Mouse (Mus musculus): ENCODE data around the gene Gnpnat1. TPM values are rescaled to one million over a fixed set of nuclear protein-coding genes. Genes with fewer than 3 reads are reported as not detected.

Gene Gnpnat1
- polyA plus RNA-seq, 1 experiment from 2014 or later: 45.4 TPM

DNA sequence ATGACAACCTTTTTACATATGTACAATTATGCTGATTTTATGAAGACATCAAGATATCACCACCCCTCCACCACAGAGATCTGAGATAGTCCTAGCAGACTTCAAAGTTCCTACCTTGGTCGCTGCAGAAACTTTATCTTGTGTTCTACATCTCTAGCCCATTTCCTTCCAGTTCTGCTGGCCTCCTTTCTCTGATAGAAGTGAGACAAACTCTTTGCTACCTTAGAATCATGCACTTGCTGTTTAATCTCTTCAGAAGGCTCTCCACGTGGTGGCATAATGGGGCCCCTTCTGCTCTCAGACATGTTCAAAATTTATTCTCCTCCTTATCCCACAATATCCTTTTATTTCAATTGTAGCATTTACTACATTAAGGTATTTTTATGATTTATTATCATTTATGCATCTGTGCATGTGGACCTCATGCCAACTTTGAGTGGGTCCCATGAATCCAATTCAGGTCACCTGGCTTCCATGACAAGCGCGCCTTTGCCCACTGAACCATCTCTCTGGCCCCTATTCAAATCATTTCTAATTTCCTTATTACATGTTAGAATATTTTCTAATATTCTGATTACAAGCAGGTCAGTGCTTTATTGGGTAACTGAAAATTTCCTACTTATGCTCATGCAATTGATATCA lies 76.5 kb downstream of the Gnpnat1 start:
- Histone ChIP-seq H3K9me3 (ENCODE audit: control insufficient read depth, low read length) (no peaks in the 10 kb centered on the region), H3K4me2 (ENCODE audit: low read depth, low read length) (no peak overlapping the region), H3K27me3 (ENCODE audit: control insufficient read depth, insufficient read depth, low read depth, low read length) (no peaks in the 10 kb centered on the region), H3K4me1 (replicated peaks; ENCODE audit: control insufficient read depth, insufficient read depth, low read length) (0 out of 2 replicates have a peak, but pooled peaks cover 2% of the 10 kb centered on the region), H3K36me3 (ENCODE audit: control insufficient read depth, insufficient read depth, low read length) (peaks cover 7% of the 10 kb centered on the region), H3K27ac (ENCODE audit: low read length) (no peak overlapping the region), H3K4me3 (ENCODE audit: low read length) (no peak overlapping the region), H3K9ac (ENCODE audit: low read length) (no peak overlapping the region)
- WGBS: 85% methylated on average over 4 of the region's 4 CpGs
- no peak for ATAC-seq (ENCODE audit: low read depth)

Small RNA genes lying within 50 kb of the gene (microRNA-seq; reads per million reads assigned to microRNA genes)
- gene Gm25353: not detected

Other genes starting within 250 kb of the Gnpnat1 start
- gene Gpr137c, start 185.2 kb downstream of the Gnpnat1 start, polyA plus RNA-seq (2015; fragmentation: Nextera tagmentation; extraction: Ambion mirVana): 1.6 TPM in 2 replicates
- 17.4 and 19.2 TPM in 2 replicates for gene Txndc16, start 184.6 kb downstream of the Gnpnat1 start, polyA plus RNA-seq (2015; fragmentation: Nextera tagmentation; extraction: Ambion mirVana)
- 29.8 and 31.1 TPM in 2 replicates for gene Ero1l, start 86.1 kb downstream of the Gnpnat1 start, polyA plus RNA-seq (2015; fragmentation: Nextera tagmentation; extraction: Ambion mirVana)
- 147 and 150 TPM in 2 replicates for gene Psmc6, start 75.1 kb downstream of the Gnpnat1 start, polyA plus RNA-seq (2015; fragmentation: Nextera tagmentation; extraction: Ambion mirVana)
- 57.5 and 61.9 TPM in 2 replicates for gene Styx, start 53.8 kb downstream of the Gnpnat1 start, polyA plus RNA-seq (2015; fragmentation: Nextera tagmentation; extraction: Ambion mirVana)
- 276 and 304 TPM in 2 replicates for gene Fermt2, start 125.2 kb upstream of the Gnpnat1 start, polyA plus RNA-seq (2015; fragmentation: Nextera tagmentation; extraction: Ambion mirVana)

All from lung, embryonic 16.5 days (tissue).